Mouse (Mus musculus) G1E (cell line): ENCODE results near the gene Ryr1.

Source experiments
- CTCF ChIP-seq: IDR thresholded peaks from 2 replicates; pipeline ENCODE4 v1.5.1; 2012; ENCODE audit warnings: low read depth, low read length, inconsistent platforms, mixed read lengths
- GATA1 ChIP-seq: IDR thresholded peaks from 2 replicates; pipeline ENCODE4 v1.6.1; 2012; ENCODE audit warnings: borderline replicate concordance, low read length, inconsistent platforms, mixed read lengths
- GATA2 ChIP-seq: IDR thresholded peaks from 2 replicates; pipeline ENCODE4 v1.6.1; 2012; ENCODE audit warnings: low read depth, low read length, inconsistent platforms, borderline replicate concordance
- POLR2AphosphoS5 ChIP-seq: IDR thresholded peaks from 2 replicates; pipeline ENCODE4 v1.6.1; 2012; ENCODE audit warnings: low read depth, low read length, inconsistent platforms; ENCODE audit not compliant: insufficient replicate concordance
- TAL1 ChIP-seq: conservative IDR thresholded peaks from 2 replicates; pipeline ENCODE4 v1.6.1; 2012; ENCODE audit warnings: low read depth, low read length, inconsistent platforms, mixed read lengths

DNA sequence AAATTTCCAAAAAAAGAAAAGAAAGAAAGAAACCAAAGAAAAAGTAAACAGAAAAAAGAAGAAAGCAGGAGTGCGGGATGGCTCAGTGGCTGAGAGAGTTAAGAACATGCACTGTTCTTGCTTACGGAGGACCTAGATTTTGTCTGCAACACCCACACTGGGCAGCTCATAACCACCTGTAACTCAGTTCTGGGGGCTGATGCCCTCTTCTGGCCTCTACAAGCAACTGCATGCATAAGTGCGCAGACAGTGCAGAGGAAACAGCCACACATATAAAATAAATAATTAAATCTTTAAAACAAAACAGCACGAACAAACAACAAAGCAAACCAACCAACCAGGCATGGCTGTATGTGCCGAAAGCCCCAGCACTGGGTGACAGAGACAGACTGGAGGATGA, 92.3 kb downstream of the Ryr1 start:
- TF ChIP-seq GATA2 (no peak), CTCF (peak; percentile 58), GATA1 (no peak), POLR2AphosphoS5 (no peak), TAL1 (no peak)
